Mouse (Mus musculus) embryo, embryonic 11.5 days (tissue): ENCODE measurements around the gene Dscaml1.

Experiments used
- DNase-seq: peaks from one replicate; pipeline ENCODE4 v3.0.0-alpha.2; 2012; ENCODE audit warnings: low read depth, low spot score

Gene Dscaml1

GRCm38 (mm10) chr9:45454889-45455610, 28.6 kb downstream of the Dscaml1 start:
- no peak for DNase-seq

GRCm38 (mm10) chr9:45457200-45457599, 30.8 kb downstream of the Dscaml1 start:
- DNase-seq, result no peak

GRCm38 (mm10) chr9:45458363-45458762, 31.9 kb downstream of the Dscaml1 start:
- no peak for DNase-seq

GRCm38 (mm10) chr9:45465396-45466019, 39.1 kb downstream of the Dscaml1 start:
- DNase-seq, result no peak

GRCm38 (mm10) chr9:45468235-45468634, 41.8 kb downstream of the Dscaml1 start:
- DNase-seq, result no peak

GRCm38 (mm10) chr9:45470746-45471471, 44.5 kb downstream of the Dscaml1 start:
- no peak for DNase-seq

GRCm38 (mm10) chr9:45471691-45472090, 45.3 kb downstream of the Dscaml1 start:
- no peak for DNase-seq

- no peak for DNase-seq
Observed at GRCm38 (mm10) chr9:45474874-45475273, 48.4 kb downstream of the Dscaml1 start.

- no peak for DNase-seq
Observed at GRCm38 (mm10) chr9:45480936-45481335, 54.5 kb downstream of the Dscaml1 start.

GRCm38 (mm10) chr9:45486665-45487074, 60.2 kb downstream of the Dscaml1 start:
- DNase-seq, result no peak

GRCm38 (mm10) chr9:45487179-45487801, 60.9 kb downstream of the Dscaml1 start:
- DNase-seq, result no peak

- DNase-seq, result no peak
Observed at GRCm38 (mm10) chr9:45490899-45491298, 64.5 kb downstream of the Dscaml1 start.

- DNase-seq, result no peak
Observed at GRCm38 (mm10) chr9:45494889-45495288, 68.5 kb downstream of the Dscaml1 start.

GRCm38 (mm10) chr9:45496340-45496739, 69.9 kb downstream of the Dscaml1 start:
- no peak for DNase-seq

GRCm38 (mm10) chr9:45496944-45497343, 70.5 kb downstream of the Dscaml1 start:
- no peak for DNase-seq

GRCm38 (mm10) chr9:45499267-45499666, 72.8 kb downstream of the Dscaml1 start:
- DNase-seq, result no peak

GRCm38 (mm10) chr9:45500071-45500595, 73.7 kb downstream of the Dscaml1 start:
- DNase-seq, result no peak

- DNase-seq, result no peak
Observed at GRCm38 (mm10) chr9:45501295-45501927, 75.0 kb downstream of the Dscaml1 start.

- no peak for DNase-seq
Observed at GRCm38 (mm10) chr9:45501963-45502641, 75.7 kb downstream of the Dscaml1 start.

- no peak for DNase-seq
Observed at GRCm38 (mm10) chr9:45504977-45505376, 78.5 kb downstream of the Dscaml1 start.

GRCm38 (mm10) chr9:45505487-45505939, 79.1 kb downstream of the Dscaml1 start:
- DNase-seq, result no peak
